Mouse (Mus musculus) stomach, postnatal 0 days (tissue): ENCODE data around the gene Rbm15. TPM values are rescaled to one million over a fixed set of nuclear protein-coding genes. Genes with fewer than 3 reads are reported as not detected.

Source experiments
- ATAC-seq: fragments of 200-750 bp; cut with Nextera tagmentation; 2 replicates; pipeline ENCODE4 v1.8.0; 2017; ENCODE audit not compliant: low FRiP score, low TSS enrichment
- DNase-seq: peaks from one replicate; pipeline ENCODE4 v3.0.0-alpha.2; 2016; ENCODE audit warnings: low spot score
- H3K27ac ChIP-seq: fragments of 300-500 bp; sonication (generic); replicated peaks from 2 replicates; pipeline ENCODE4 v1.5.1; 2014; ENCODE audit warnings: mild to moderate bottlenecking, control low read depth
- H3K27me3 ChIP-seq: fragments of 300-500 bp; sonication (generic); 2 replicates; pipeline ENCODE4 v1.6.1; 2014; ENCODE audit warnings: low read length; ENCODE audit not compliant: control insufficient read depth, insufficient read depth
- H3K36me3 ChIP-seq: fragments of 300-500 bp; sonication (generic); 2 replicates; pipeline ENCODE4 v1.6.1; 2014; ENCODE audit warnings: low read length, mixed read lengths; ENCODE audit not compliant: control insufficient read depth, insufficient read depth
- H3K4me1 ChIP-seq: fragments of 300-500 bp; sonication (generic); replicated peaks from 2 replicates; pipeline ENCODE4 v1.6.1; 2014; ENCODE audit warnings: antibody characterized with exemption; ENCODE audit not compliant: control insufficient read depth, insufficient read depth
- H3K4me2 ChIP-seq: fragments of 300-500 bp; sonication (generic); replicated peaks from 2 replicates; pipeline ENCODE4 v1.6.1; 2014; ENCODE audit warnings: low read depth, mild to moderate bottlenecking, control low read depth, moderate library complexity
- H3K4me3 ChIP-seq: fragments of 300-500 bp; sonication (generic); 2 replicates; pipeline ENCODE4 v1.5.1; 2014; ENCODE audit warnings: low read depth, low read length, control low read depth
- H3K9ac ChIP-seq: fragments of 300-500 bp; sonication (generic); 2 replicates; pipeline ENCODE4 v1.6.1; 2014; ENCODE audit warnings: mild to moderate bottlenecking, low read length, control low read depth, mixed read lengths
- H3K9me3 ChIP-seq: fragments of 300-500 bp; sonication (generic); 2 replicates; pipeline ENCODE4 v1.6.1; 2016; ENCODE audit warnings: low read length; ENCODE audit not compliant: control insufficient read depth
- CTCF ChIP-seq: IDR thresholded peaks from 2 replicates; pipeline ENCODE4 v1.5.1; 2016; ENCODE audit warnings: antibody characterized with exemption, low read depth, mild to moderate bottlenecking, moderate library complexity
- EP300 ChIP-seq: optimal IDR thresholded peaks from 2 replicates; pipeline ENCODE3; 2016; ENCODE audit warnings: antibody characterized with exemption
- WGBS: fragments of 180-500 bp; shearing (Covaris S2); extraction: QIAGEN DNeasy Blood & Tissue Kit; methylation state at CpG from one replicate; pipeline ENCODE4 v1.1.7; 2014; 5-methylcytosine and 5-hydroxymethylcytosine counted together
- polyA plus RNA-seq: library from polyadenylated mRNA; unstranded; fragments of >200 nt; fragmentation: Nextera tagmentation; extraction: Ambion mirVana; gene quantifications from 2 replicates; pipeline ENCODE4 v1.2.1, GENCODE M21; 2015

The Rbm15 gene
- 6.0 and 6.6 TPM in 2 replicates for polyA plus RNA-seq

GRCm38 (mm10) chr3:107333381-107334201 is at the start of gene Rbm15:
Gene Rbm15, minus strand, starts transcription at chr3:107333673.
- peaks cover 8% of the 10 kb centered on the region for H3K4me1 ChIP-seq
- WGBS: under 1% methylated on average over 62 of the region's 62 CpGs
- peak; percentile 98 for TF ChIP-seq EP300
- TF ChIP-seq CTCF: peak; percentile 44
- peak within 1 kb of the TSS; percentile 90 for H3K9ac ChIP-seq
- 0 out of 2 replicates have a peak, but pooled peaks cover 3% of the 10 kb centered on the region for H3K36me3 ChIP-seq
- H3K9me3 ChIP-seq: no peaks in the 10 kb centered on the region
- DNase-seq (peak; percentile 94), ATAC-seq (peak; percentile 93)
- no peaks in the 10 kb centered on the region for H3K27me3 ChIP-seq
- H3K27ac ChIP-seq: peak within 1 kb of the TSS; percentile 97
- peak within 1 kb of the TSS; percentile 97 for H3K4me3 ChIP-seq
- H3K4me2 ChIP-seq: peak within 1 kb of the TSS; percentile 91

- H3K4me1 ChIP-seq: no peaks in the 10 kb centered on the region
- H3K9ac ChIP-seq: no peak overlapping the region
- no peak for TF ChIP-seq EP300
- TF ChIP-seq CTCF: peak; percentile 86
- H3K36me3 ChIP-seq: no peaks in the 10 kb centered on the region
- no peak overlapping the region for H3K4me3 ChIP-seq
- no peak overlapping the region for H3K4me2 ChIP-seq
- DNase-seq (peak; percentile 81), ATAC-seq (no peak)
- no peaks in the 10 kb centered on the region for H3K9me3 ChIP-seq
- H3K27ac ChIP-seq: no peak overlapping the region
- H3K27me3 ChIP-seq: no peaks in the 10 kb centered on the region
- WGBS: 8% methylated on average over 4 of the region's 4 CpGs
Measured at GRCm38 (mm10) chr3:107379422-107379821, 45.9 kb upstream of the Rbm15 start.

- Histone ChIP-seq H3K9me3 (no peaks in the 10 kb centered on the region), H3K36me3 (no peaks in the 10 kb centered on the region), H3K27me3 (no peaks in the 10 kb centered on the region), H3K4me1 (no peaks in the 10 kb centered on the region), H3K27ac (no peak overlapping the region), H3K4me3 (no peak overlapping the region), H3K4me2 (no peak overlapping the region), H3K9ac (no peak overlapping the region)
- DNase-seq: no peak
- TF ChIP-seq CTCF: no peak
- no peak for TF ChIP-seq EP300
- 61% methylated on average over 5 of the region's 5 CpGs for WGBS
- ATAC-seq: no peak
Measured at GRCm38 (mm10) chr3:107378626-107379025, 45.2 kb upstream of the Rbm15 start.

GRCm38 (mm10) chr3:107374948-107375664 is 41.6 kb upstream of the Rbm15 start:
- H3K9me3 ChIP-seq: no peaks in the 10 kb centered on the region
- DNase-seq (no peak), ATAC-seq (no peak)
- no peak overlapping the region for H3K4me3 ChIP-seq
- no peak overlapping the region for H3K9ac ChIP-seq
- no peak overlapping the region for H3K4me2 ChIP-seq
- 18% methylated on average over 6 of the region's 6 CpGs for WGBS
- H3K36me3 ChIP-seq: no peaks in the 10 kb centered on the region
- H3K4me1 ChIP-seq: no peaks in the 10 kb centered on the region
- no peak overlapping the region for H3K27ac ChIP-seq
- TF ChIP-seq EP300: no peak
- TF ChIP-seq CTCF: peak; percentile 35
- H3K27me3 ChIP-seq: no peaks in the 10 kb centered on the region

DNA sequence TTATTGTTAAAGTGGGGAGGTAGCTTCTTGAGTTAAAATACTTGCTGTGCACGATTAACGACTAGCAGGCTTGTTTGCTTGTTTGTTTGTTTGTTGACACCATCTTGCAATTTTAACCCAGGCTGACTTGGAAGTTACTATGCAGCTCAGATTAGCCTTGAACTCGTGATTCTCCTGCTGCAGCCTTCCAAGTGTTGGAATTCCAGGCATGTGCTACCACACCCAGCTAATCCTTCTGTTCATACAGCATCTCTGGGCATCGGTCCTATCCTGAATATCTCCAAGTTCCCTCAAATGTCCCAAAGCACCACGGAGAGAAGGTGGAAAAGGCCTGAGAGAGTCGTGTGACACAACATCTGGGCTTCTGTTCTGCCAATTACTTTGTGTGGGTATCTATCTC is 35.7 kb upstream of the Rbm15 start:
- ATAC-seq: no peak
- Histone ChIP-seq H3K27ac (no peak overlapping the region), H3K4me3 (no peak overlapping the region), H3K36me3 (no peaks in the 10 kb centered on the region), H3K27me3 (no peaks in the 10 kb centered on the region), H3K4me2 (no peak overlapping the region), H3K4me1 (no peaks in the 10 kb centered on the region), H3K9me3 (no peaks in the 10 kb centered on the region), H3K9ac (no peak overlapping the region)
- no peak for DNase-seq
- 71% methylated on average over 6 of the region's 6 CpGs for WGBS
- no peak for TF ChIP-seq CTCF
- no peak for TF ChIP-seq EP300
